Mouse (Mus musculus): Measurements from ENCODE around the gene Foxo6.

GRCm38 (mm10) chr4:120284187-120284586 is 3.0 kb downstream of the Foxo6 start:
- TF ChIP-seq CTCF (IDR thresholded peaks at IDR 0.05) (peak; percentile 22; the same call in 1 of the 2 replicates), EP300 (IDR thresholded peaks at IDR 0.05) (no peak)
